Mouse (Mus musculus) E14TG2a.4 (cell line): ENCODE data around the gene Tenm3.

Source experiments
- H3K27me3 ChIP-seq: 2 replicates; pipeline ENCODE4 v1.6.1; 2014; ENCODE audit warnings: low read length, control low read depth; ENCODE audit not compliant: insufficient read depth
- H3K36me3 ChIP-seq: 2 replicates; pipeline ENCODE4 v1.6.1; 2014; ENCODE audit warnings: low read length, control low read depth; ENCODE audit not compliant: insufficient read depth
- H3K4me1 ChIP-seq: replicated peaks from 2 replicates; pipeline ENCODE4 v1.6.1; 2014; ENCODE audit warnings: low read depth, low read length, control low read depth
- H3K4me3 ChIP-seq: replicated peaks from 2 replicates; pipeline ENCODE4 v1.5.1; 2014; ENCODE audit warnings: mild to moderate bottlenecking, low read length
- H3K9me3 ChIP-seq: 2 replicates; pipeline ENCODE4 v1.6.1; 2014; ENCODE audit warnings: low read length, control low read depth
- CTCF ChIP-seq: conservative IDR thresholded peaks from 2 replicates; pipeline ENCODE4 v1.5.1; 2014; ENCODE audit warnings: low read length
- NANOG ChIP-seq: IDR thresholded peaks from 2 replicates; pipeline ENCODE4 v1.6.1; 2014; ENCODE audit warnings: borderline replicate concordance, low read length, mixed read lengths
- POU5F1 ChIP-seq: IDR thresholded peaks from 2 replicates; pipeline ENCODE4 v1.6.1; 2014; ENCODE audit warnings: low read length, borderline replicate concordance

Gene Tenm3

DNA sequence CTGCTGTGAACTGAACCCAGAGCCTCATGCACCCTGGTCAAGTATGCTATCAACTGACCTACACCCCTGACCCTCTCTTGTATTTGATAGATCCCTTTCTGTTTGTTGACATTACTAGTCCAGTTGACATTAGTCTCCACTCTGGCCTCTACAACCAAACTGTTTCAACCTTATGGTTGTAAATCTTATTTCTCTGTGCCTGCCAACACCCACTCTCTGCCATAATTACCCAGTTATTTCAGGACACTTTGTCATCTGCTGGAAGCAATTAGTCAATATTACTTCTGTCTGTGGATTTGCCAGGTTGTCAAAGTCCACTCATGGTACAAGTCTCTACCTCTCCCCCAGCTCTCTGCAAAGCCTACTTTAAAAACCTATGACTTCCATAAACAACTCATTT, 326.3 kb downstream of the Tenm3 start:
- Histone ChIP-seq H3K36me3 (no peaks in the 10 kb centered on the region), H3K4me3 (no peak overlapping the region), H3K4me1 (no peaks in the 10 kb centered on the region), H3K9me3 (no peaks in the 10 kb centered on the region), H3K27me3 (no peaks in the 10 kb centered on the region)
- TF ChIP-seq POU5F1 (no peak), NANOG (no peak), CTCF (no peak)

- Histone ChIP-seq H3K4me1 (peaks cover 4% of the 10 kb centered on the region; the same call in 1 of the 2 replicates), H3K9me3 (no peaks in the 10 kb centered on the region), H3K36me3 (no peaks in the 10 kb centered on the region), H3K27me3 (no peaks in the 10 kb centered on the region), H3K4me3 (no peak overlapping the region)
- TF ChIP-seq CTCF (no peak), POU5F1 (no peak), NANOG (no peak)
Measured at GRCm38 (mm10) chr8:48514230-48514629, 329.5 kb downstream of the Tenm3 start.

GRCm38 (mm10) chr8:48513801-48514200, 329.9 kb downstream of the Tenm3 start:
- TF ChIP-seq CTCF (no peak), POU5F1 (no peak), NANOG (no peak)
- Histone ChIP-seq H3K4me3 (no peak overlapping the region), H3K27me3 (no peaks in the 10 kb centered on the region), H3K4me1 (peaks cover 4% of the 10 kb centered on the region; the same call in 1 of the 2 replicates), H3K9me3 (no peaks in the 10 kb centered on the region), H3K36me3 (no peaks in the 10 kb centered on the region)

GRCm38 (mm10) chr8:48511546-48511945, 332.2 kb downstream of the Tenm3 start:
- TF ChIP-seq CTCF (no peak), NANOG (no peak), POU5F1 (no peak)
- H3K4me1 ChIP-seq: peaks cover 4% of the 10 kb centered on the region; the same call in 1 of the 2 replicates
- no peaks in the 10 kb centered on the region for H3K36me3 ChIP-seq
- no peaks in the 10 kb centered on the region for H3K9me3 ChIP-seq
- no peak overlapping the region for H3K4me3 ChIP-seq
- no peaks in the 10 kb centered on the region for H3K27me3 ChIP-seq

- Histone ChIP-seq H3K4me3 (no peak overlapping the region), H3K27me3 (no peaks in the 10 kb centered on the region), H3K4me1 (peaks cover 4% of the 10 kb centered on the region; the same call in 1 of the 2 replicates), H3K9me3 (no peaks in the 10 kb centered on the region), H3K36me3 (no peaks in the 10 kb centered on the region)
- no peak for TF ChIP-seq POU5F1
- no peak for TF ChIP-seq NANOG
- TF ChIP-seq CTCF: no peak
Measured at GRCm38 (mm10) chr8:48511137-48511536, 332.6 kb downstream of the Tenm3 start.

- H3K36me3 ChIP-seq: no peaks in the 10 kb centered on the region
- no peak for TF ChIP-seq POU5F1
- TF ChIP-seq NANOG: no peak
- TF ChIP-seq CTCF: no peak
- peaks cover 8% of the 10 kb centered on the region; the same call in 1 of the 2 replicates for H3K4me1 ChIP-seq
- H3K9me3 ChIP-seq: no peaks in the 10 kb centered on the region
- no peak overlapping the region for H3K4me3 ChIP-seq
- H3K27me3 ChIP-seq: no peaks in the 10 kb centered on the region
Measured at GRCm38 (mm10) chr8:48508641-48509599, 334.8 kb downstream of the Tenm3 start.

GRCm38 (mm10) chr8:48507719-48508501, 335.8 kb downstream of the Tenm3 start:
- Histone ChIP-seq H3K4me3 (no peak overlapping the region), H3K27me3 (no peaks in the 10 kb centered on the region), H3K36me3 (no peaks in the 10 kb centered on the region), H3K4me1 (peaks cover 8% of the 10 kb centered on the region; the same call in 1 of the 2 replicates), H3K9me3 (no peaks in the 10 kb centered on the region)
- TF ChIP-seq CTCF (no peak), POU5F1 (no peak), NANOG (no peak)

- no peak overlapping the region for H3K4me3 ChIP-seq
- no peak for TF ChIP-seq NANOG
- no peak for TF ChIP-seq CTCF
- no peak for TF ChIP-seq POU5F1
- no peaks in the 10 kb centered on the region for H3K9me3 ChIP-seq
- no peaks in the 10 kb centered on the region for H3K36me3 ChIP-seq
- H3K27me3 ChIP-seq: no peaks in the 10 kb centered on the region
- H3K4me1 ChIP-seq: no peaks in the 10 kb centered on the region
Measured at GRCm38 (mm10) chr8:48492491-48492890, 351.3 kb downstream of the Tenm3 start.
